In genomic region chr1:174040523-174041177, GRCm38 (mm10) we compare ENCODE assay signal across 10 mouse cellular contexts. TPM values are rescaled to one million over a fixed set of nuclear protein-coding genes. Genes with fewer than 3 reads are reported as not detected.
DNase-seq lines count a peak whose midpoint lies in the region; ATAC-seq and TF ChIP-seq lines count a peak whose summit lies in the region.
"Had no signal": no experiment of that assay in that cellular context is flagged by ENCODE, and none has a peak within 500 bp of the region (broad histone marks: within the 10 kb centered on the region; RNA-seq: fewer than 3 reads in every experiment).

Gene Olfr433, plus strand, starts transcription at chr1:174040705.

- H3K4me2 ChIP-seq in lung, embryonic 15.5 days = no peak within 1 kb of the TSS
- H3K4me2 ChIP-seq in hindbrain, embryonic 11.5 days (replicated peaks; ENCODE audit: low read depth, low read length) = no peak within 1 kb of the TSS

- WGBS in lung, embryonic 15.5 days = 61% methylated on average over 7 of the region's 7 CpGs
- 95% methylated on average over 7 of the region's 7 CpGs for WGBS in hindbrain, embryonic 11.5 days

- intact Hi-C loops in left cerebral cortex, postnatal 25 days (cut with DNase I) = no loop called here
- intact Hi-C loops in left cerebral cortex, adult 2 months (cut with DNase I) = no loop called here

- peak; percentile 59; the same call in 1 of the 2 replicates for ATAC-seq in lung, embryonic 15.5 days (ENCODE audit: borderline replicate concordance, extremely low read depth, low FRiP score, low TSS enrichment)
- ATAC-seq in hindbrain, embryonic 11.5 days (ENCODE audit: low FRiP score) = no peak

- H3K9ac ChIP-seq in lung, embryonic 15.5 days = no peak within 1 kb of the TSS
- H3K9ac ChIP-seq in hindbrain, embryonic 11.5 days (ENCODE audit: low read depth, low read length) = no peak within 1 kb of the TSS

- no peak for TF ChIP-seq CTCF in left cerebral cortex, adult 2 months (IDR thresholded peaks at IDR 0.05)

- no peak within 1 kb of the TSS for H3K27ac ChIP-seq in left cerebral cortex, adult 2 months
- H3K27ac ChIP-seq in lung, embryonic 15.5 days = 0 out of 2 replicates have a peak within 1 kb of the TSS, but pooled peaks have one; percentile 4
- no peak within 1 kb of the TSS for H3K27ac ChIP-seq in hindbrain, embryonic 11.5 days (ENCODE audit: low read depth, low read length)
- H3K27ac ChIP-seq: layer of hippocampus, adult 2 months had no signal

- no peaks in the 10 kb centered on the region for H3K36me3 ChIP-seq in lung, embryonic 15.5 days
- no peaks in the 10 kb centered on the region for H3K36me3 ChIP-seq in hindbrain, embryonic 11.5 days (ENCODE audit: control insufficient read depth, insufficient read depth, low read length)

- DNase-seq in left cerebral cortex, postnatal 25 days (ENCODE audit: low spot score in 2 of 2) = peak; percentile 3 to 60
- no peak for DNase-seq in left cerebral cortex, adult 2 months (ENCODE audit: extremely low spot score in 1 of 2, low spot score in 2 of 2)
- DNase-seq in MEL-GATA-1-ER (ENCODE audit: extremely low read depth, low read depth) = peak; percentile 29
- peak; percentile 60 for DNase-seq in gastrocnemius, postnatal 25 days
- peak; percentile 22 for DNase-seq in thymus, postnatal 14 days
- no peak for DNase-seq in hindbrain, embryonic 11.5 days (ENCODE audit: low spot score)
- DNase-seq in cerebellum, adult 11-12 months = no peak

- no peaks in the 10 kb centered on the region for H3K9me3 ChIP-seq in lung, embryonic 15.5 days
- H3K9me3 ChIP-seq in hindbrain, embryonic 11.5 days (ENCODE audit: control insufficient read depth, low read length) = no peaks in the 10 kb centered on the region

- no peaks in the 10 kb centered on the region for H3K27me3 ChIP-seq in lung, embryonic 15.5 days
- no peaks in the 10 kb centered on the region for H3K27me3 ChIP-seq in hindbrain, embryonic 11.5 days (ENCODE audit: control insufficient read depth, insufficient read depth, low read length)

- 0 out of 2 replicates have a peak, but pooled peaks cover 2% of the 10 kb centered on the region for H3K4me1 ChIP-seq in lung, embryonic 15.5 days
- H3K4me1 ChIP-seq in hindbrain, embryonic 11.5 days (replicated peaks; ENCODE audit: control insufficient read depth, insufficient read depth, low read length) = no peaks in the 10 kb centered on the region

- H3K4me3 ChIP-seq in left cerebral cortex, adult 2 months = no peak within 1 kb of the TSS
- H3K4me3 ChIP-seq in lung, embryonic 15.5 days = no peak within 1 kb of the TSS
- H3K4me3 ChIP-seq in hindbrain, embryonic 11.5 days (ENCODE audit: low read depth, low read length) = no peak within 1 kb of the TSS
- H3K4me3 ChIP-seq: layer of hippocampus, adult 2 months had no signal

RNA-seq across cellular contexts. Expression of gene Olfr433, which starts in this region (rescaled TPM):
- not detected for total RNA-seq in left cerebral cortex, postnatal 25 days (2021)
- total RNA-seq in left cerebral cortex, adult 2 months (2021) = not detected
- not detected for total RNA-seq in gastrocnemius, postnatal 25 days (2021)
- polyA plus RNA-seq in lung, embryonic 15.5 days (2015; fragmentation: Nextera tagmentation; extraction: Ambion mirVana) = not detected in 2 replicates
- polyA plus RNA-seq in hindbrain, embryonic 11.5 days (2014; fragmentation: Nextera tagmentation; extraction: Ambion mirVana) = not detected in 2 replicates
- total RNA-seq: adrenal gland, postnatal 36 days; layer of hippocampus, adult 2 months had no signal

Comparison
In these comparisons a context has a peak if more than half of its experiments do, and no peak if none do; other contexts are left out.
1. Peak in DNase-seq in left cerebral cortex, postnatal 25 days; RNA of the gene not detected or under 1 TPM.
2. Peak in DNase-seq in gastrocnemius, postnatal 25 days; RNA of the gene not detected or under 1 TPM.
3. Peak in ATAC-seq and H3K27ac ChIP-seq in lung, embryonic 15.5 days; RNA of the gene not detected or under 1 TPM.
4. DNase-seq: peak in MEL-GATA-1-ER (single experiment) and thymus, postnatal 14 days (single experiment); none in left cerebral cortex, adult 2 months (0 of 2), hindbrain, embryonic 11.5 days (single experiment) and cerebellum, adult 11-12 months (single experiment).